ENCODE assay signal across 11 mouse cellular contexts in genomic region chr1:134414038-134414437, GRCm38 (mm10). TPM values are rescaled to one million over a fixed set of nuclear protein-coding genes. Genes with fewer than 3 reads are reported as not detected.
DNase-seq lines count a peak whose midpoint lies in the region; ATAC-seq and TF ChIP-seq lines count a peak whose summit lies in the region.
"Had no signal": no experiment of that assay in that cellular context is flagged by ENCODE, and none has a peak within 500 bp of the region (broad histone marks: within the 10 kb centered on the region; RNA-seq: fewer than 3 reads in every experiment).

No protein-coding gene starts in this region.

- WGBS in forebrain, embryonic 10.5 days, result 55% methylated on average over 2 of the region's 2 CpGs
- WGBS in forebrain, embryonic 11.5 days, result 54% methylated on average over 2 of the region's 2 CpGs
- WGBS in stomach, embryonic 14.5 days, result 30% methylated on average over 2 of the region's 2 CpGs

- no peak overlapping the region for H3K9ac ChIP-seq in forebrain, embryonic 11.5 days (ENCODE audit: low read length)
- no peak overlapping the region for H3K9ac ChIP-seq in stomach, embryonic 14.5 days (replicated peaks; ENCODE audit: low read depth, low read length)

- H3K4me2 ChIP-seq in forebrain, embryonic 11.5 days (ENCODE audit: low read depth, low read length, severe bottlenecking), result no peak overlapping the region
- H3K4me2 ChIP-seq in stomach, embryonic 14.5 days (replicated peaks; ENCODE audit: low read depth, low read length), result no peak overlapping the region

- DNase-seq in forebrain, embryonic 10.5 days (ENCODE audit: extremely low spot score, low spot score), result no peak
- no peak for DNase-seq in forebrain, embryonic 11.5 days (ENCODE audit: low spot score)
- no peak for DNase-seq in layer of hippocampus, adult 2 months (ENCODE audit: low spot score in 2 of 2)
- DNase-seq in layer of hippocampus, adult 8-10 months (ENCODE audit: low spot score in 2 of 2), result no peak
- DNase-seq in kidney, postnatal 25 days, result peak; percentile 29 to 64
- no peak for DNase-seq in urinary bladder, postnatal 14 days (ENCODE audit: low spot score)
- DNase-seq: cerebellum, adult 2 months had no signal

- peaks cover 33% of the 10 kb centered on the region for H3K36me3 ChIP-seq in forebrain, embryonic 10.5 days (replicated peaks)
- no peaks in the 10 kb centered on the region for H3K36me3 ChIP-seq in forebrain, embryonic 11.5 days (ENCODE audit: control insufficient read depth, insufficient read depth, low read length)
- peaks cover 22% of the 10 kb centered on the region for H3K36me3 ChIP-seq in stomach, embryonic 14.5 days (ENCODE audit: control insufficient read depth, insufficient read depth, low read length)

- H3K4me1 ChIP-seq in forebrain, embryonic 10.5 days, result peaks cover 36% of the 10 kb centered on the region
- H3K4me1 ChIP-seq in forebrain, embryonic 11.5 days (replicated peaks; ENCODE audit: control insufficient read depth, insufficient read depth, low read length), result peaks cover 9% of the 10 kb centered on the region; the same call in 1 of the 2 replicates
- peaks cover 22% of the 10 kb centered on the region for H3K4me1 ChIP-seq in stomach, embryonic 14.5 days (ENCODE audit: control insufficient read depth, insufficient read depth, low read length)

- no peak for ATAC-seq in forebrain, embryonic 11.5 days (replicated peaks; ENCODE audit: low FRiP score)
- ATAC-seq in stomach, embryonic 14.5 days (ENCODE audit: insufficient number of reproducible peaks, insufficient read depth, low FRiP score, low read depth), result no peak
- ATAC-seq in megakaryocyte, adult 5-6 weeks (ENCODE audit: poor library complexity, severe bottlenecking), result no peak

- H3K4me3 ChIP-seq in forebrain, embryonic 10.5 days, result no peak overlapping the region
- no peak overlapping the region for H3K4me3 ChIP-seq in forebrain, embryonic 11.5 days (ENCODE audit: low read depth, low read length)
- H3K4me3 ChIP-seq in layer of hippocampus, adult 2 months, result no peak overlapping the region
- no peak overlapping the region for H3K4me3 ChIP-seq in stomach, embryonic 14.5 days (ENCODE audit: low read depth, low read length)

- H3K27ac ChIP-seq in forebrain, embryonic 10.5 days, result peak overlapping the region; percentile 98; the same call in 1 of the 2 replicates
- no peak overlapping the region for H3K27ac ChIP-seq in forebrain, embryonic 11.5 days (ENCODE audit: low read depth, low read length)
- peak overlapping the region; percentile 96; the same call in 1 of the 2 replicates for H3K27ac ChIP-seq in layer of hippocampus, adult 2 months
- H3K27ac ChIP-seq in stomach, embryonic 14.5 days (ENCODE audit: low read length), result peak overlapping the region; percentile 94; the same call in 1 of the 2 replicates

- H3K27me3 ChIP-seq in forebrain, embryonic 10.5 days (ENCODE audit: poor library complexity, severe bottlenecking), result no peaks in the 10 kb centered on the region
- H3K27me3 ChIP-seq in forebrain, embryonic 11.5 days (ENCODE audit: control insufficient read depth, insufficient read depth, low read length), result no peaks in the 10 kb centered on the region
- H3K27me3 ChIP-seq in stomach, embryonic 14.5 days (ENCODE audit: control insufficient read depth, insufficient read depth, low read length), result no peaks in the 10 kb centered on the region

- H3K9me3 ChIP-seq in forebrain, embryonic 10.5 days, result no peaks in the 10 kb centered on the region
- H3K9me3 ChIP-seq in forebrain, embryonic 11.5 days (ENCODE audit: control insufficient read depth, low read length), result no peaks in the 10 kb centered on the region
- no peaks in the 10 kb centered on the region for H3K9me3 ChIP-seq in stomach, embryonic 14.5 days (ENCODE audit: control insufficient read depth, low read depth, low read length)

- TF ChIP-seq CTCF in layer of hippocampus, adult 2 months (conservative IDR thresholded peaks at IDR 0.05), result no peak

RNA-seq across cellular contexts. Expression of gene Adipor1, which starts 1.1 kb away (rescaled TPM):
- 70.5 and 71.1 TPM in 2 replicates for polyA plus RNA-seq in forebrain, embryonic 10.5 days (2016; fragmentation: Nextera tagmentation; extraction: Ambion mirVana)
- 77.0 and 77.8 TPM in 2 replicates for polyA plus RNA-seq in forebrain, embryonic 11.5 days (2014; fragmentation: Nextera tagmentation; extraction: Ambion mirVana)
- 10 to 100 TPM; 53.1 to 55.2 TPM for total RNA-seq in layer of hippocampus, adult 2 months (2021)
- 10 to 100 TPM; 54.3 to 62.3 (median 58.9) TPM for total RNA-seq in layer of hippocampus, adult 8-10 months (2022)
- polyA plus RNA-seq in stomach, embryonic 14.5 days (2014; fragmentation: Nextera tagmentation; extraction: Ambion mirVana), result 85.5 and 91.3 TPM in 2 replicates
- 118 and 120 TPM in 2 replicates for total RNA-seq in megakaryocyte, adult 5-6 weeks (2015)
- total RNA-seq in megakaryocyte, adult 5-6 weeks (2017), result 73.8 and 83.6 TPM in 2 replicates

RNA-seq across cellular contexts. Expression of gene Cyb5r1, which starts 8.7 kb away (rescaled TPM):
- 30.0 and 31.6 TPM in 2 replicates for polyA plus RNA-seq in forebrain, embryonic 10.5 days (2016; fragmentation: Nextera tagmentation; extraction: Ambion mirVana)
- polyA plus RNA-seq in forebrain, embryonic 11.5 days (2014; fragmentation: Nextera tagmentation; extraction: Ambion mirVana), result 24.5 and 25.8 TPM in 2 replicates
- 10 to 100 TPM; 27.4 to 39.9 TPM for total RNA-seq in layer of hippocampus, adult 2 months (2021)
- total RNA-seq in layer of hippocampus, adult 8-10 months (2022), result 10 to 100 TPM; 28.8 to 43.0 (median 35.5) TPM
- polyA plus RNA-seq in stomach, embryonic 14.5 days (2014; fragmentation: Nextera tagmentation; extraction: Ambion mirVana), result 39.3 and 39.9 TPM in 2 replicates
- total RNA-seq in megakaryocyte, adult 5-6 weeks (2015), result 54.5 and 69.7 TPM in 2 replicates
- 43.8 and 46.8 TPM in 2 replicates for total RNA-seq in megakaryocyte, adult 5-6 weeks (2017)

RNA-seq across cellular contexts. Expression of gene 4933406M09Rik, which starts 28.3 kb away (rescaled TPM):
- polyA plus RNA-seq in forebrain, embryonic 10.5 days (2016; fragmentation: Nextera tagmentation; extraction: Ambion mirVana), result not detected in 2 replicates
- polyA plus RNA-seq in forebrain, embryonic 11.5 days (2014; fragmentation: Nextera tagmentation; extraction: Ambion mirVana), result not detected in 2 replicates
- not detected for total RNA-seq in layer of hippocampus, adult 2 months (2021)
- not detected for total RNA-seq in layer of hippocampus, adult 8-10 months (2022)
- polyA plus RNA-seq in stomach, embryonic 14.5 days (2014; fragmentation: Nextera tagmentation; extraction: Ambion mirVana), result not detected in 2 replicates
- not detected in 2 replicates for total RNA-seq in megakaryocyte, adult 5-6 weeks (2015)
- total RNA-seq in megakaryocyte, adult 5-6 weeks (2017), result not detected in 2 replicates
- total RNA-seq: left cerebral cortex, adult 8-10 months had no signal
- polyA plus RNA-seq: cerebellum, adult 2 months; neural tube, embryonic 11.5 days had no signal

RNA-seq across cellular contexts. Expression of gene Klhl12, which starts 41.3 kb away (rescaled TPM):
- polyA plus RNA-seq in forebrain, embryonic 10.5 days (2016; fragmentation: Nextera tagmentation; extraction: Ambion mirVana), result 39.0 and 39.5 TPM in 2 replicates
- polyA plus RNA-seq in forebrain, embryonic 11.5 days (2014; fragmentation: Nextera tagmentation; extraction: Ambion mirVana), result 34.1 and 36.3 TPM in 2 replicates
- total RNA-seq in layer of hippocampus, adult 2 months (2021), result 10 to 100 TPM; 43.5 to 44.4 TPM
- 10 to 100 TPM; 37.8 to 46.1 (median 41.6) TPM for total RNA-seq in layer of hippocampus, adult 8-10 months (2022)
- 20.3 and 23.1 TPM in 2 replicates for polyA plus RNA-seq in stomach, embryonic 14.5 days (2014; fragmentation: Nextera tagmentation; extraction: Ambion mirVana)
- 10.0 and 10.2 TPM in 2 replicates for total RNA-seq in megakaryocyte, adult 5-6 weeks (2015)
- total RNA-seq in megakaryocyte, adult 5-6 weeks (2017), result 11.2 and 12.8 TPM in 2 replicates

RNA-seq across cellular contexts. Expression of gene Tmem183a, which starts 52.3 kb away (rescaled TPM):
- polyA plus RNA-seq in forebrain, embryonic 10.5 days (2016; fragmentation: Nextera tagmentation; extraction: Ambion mirVana), result 134 and 136 TPM in 2 replicates
- 133 and 145 TPM in 2 replicates for polyA plus RNA-seq in forebrain, embryonic 11.5 days (2014; fragmentation: Nextera tagmentation; extraction: Ambion mirVana)
- total RNA-seq in layer of hippocampus, adult 2 months (2021), result 10 to 100 TPM; 73.5 to 76.7 TPM
- 10 to 100 TPM; 59.9 to 70.0 (median 61.8) TPM for total RNA-seq in layer of hippocampus, adult 8-10 months (2022)
- polyA plus RNA-seq in stomach, embryonic 14.5 days (2014; fragmentation: Nextera tagmentation; extraction: Ambion mirVana), result 93.0 and 101 TPM in 2 replicates
- total RNA-seq in megakaryocyte, adult 5-6 weeks (2015), result 33.5 and 39.2 TPM in 2 replicates
- 50.4 and 55.3 TPM in 2 replicates for total RNA-seq in megakaryocyte, adult 5-6 weeks (2017)

Comparison
In these comparisons a context has a peak if more than half of its experiments do, and no peak if none do; other contexts are left out.
1. DNase-seq: peak in kidney, postnatal 25 days (2 of 2); none in forebrain, embryonic 10.5 days (single experiment), forebrain, embryonic 11.5 days (single experiment), layer of hippocampus, adult 2 months (0 of 2), layer of hippocampus, adult 8-10 months (0 of 2) and urinary bladder, postnatal 14 days (single experiment).